Mouse (Mus musculus): ENCODE data around the gene Gripap1. TPM values are rescaled to one million over a fixed set of nuclear protein-coding genes. Genes with fewer than 3 reads are reported as not detected.

Gene Gripap1
- polyA plus RNA-seq, 1 experiment from 2014 or later: 22.1 TPM

- Histone ChIP-seq H3K27ac (ENCODE audit: low read length) (no peak overlapping the region), H3K9me3 (ENCODE audit: low read length) (no peaks in the 10 kb centered on the region), H3K4me3 (ENCODE audit: low read depth, low read length) (no peak overlapping the region), H3K27me3 (replicated peaks; ENCODE audit: insufficient read depth, low read length) (no peaks in the 10 kb centered on the region), H3K4me1 (ENCODE audit: insufficient read depth, low read depth, low read length) (no peaks in the 10 kb centered on the region), H3K9ac (replicated peaks; ENCODE audit: low read depth) (no peak overlapping the region), H3K4me2 (replicated peaks; ENCODE audit: low read depth, low read length) (no peak overlapping the region), H3K36me3 (ENCODE audit: insufficient read depth, low read length) (no peaks in the 10 kb centered on the region; the same call in 1 of the 2 replicates)
- WGBS: 83% methylated on average over 1 of the region's 1 CpGs
- ATAC-seq (no peak), DNase-seq (ENCODE audit: low spot score) (no peak)
- TF ChIP-seq EP300 (IDR thresholded peaks at IDR 0.05): no peak
- TF ChIP-seq CTCF (IDR thresholded peaks at IDR 0.05): no peak
Observed at GRCm38 (mm10) chrX:7863181-7863580, 73.6 kb downstream of the Gripap1 start.

GRCm38 (mm10) chrX:7864551-7864950 is 75.0 kb downstream of the Gripap1 start:
- Histone ChIP-seq H3K9ac (replicated peaks; ENCODE audit: low read depth) (no peak overlapping the region), H3K4me3 (ENCODE audit: low read depth, low read length) (no peak overlapping the region), H3K27me3 (replicated peaks; ENCODE audit: insufficient read depth, low read length) (no peaks in the 10 kb centered on the region), H3K9me3 (ENCODE audit: low read length) (no peaks in the 10 kb centered on the region), H3K27ac (ENCODE audit: low read length) (no peak overlapping the region), H3K36me3 (ENCODE audit: insufficient read depth, low read length) (no peaks in the 10 kb centered on the region; the same call in 1 of the 2 replicates), H3K4me2 (replicated peaks; ENCODE audit: low read depth, low read length) (no peak overlapping the region), H3K4me1 (ENCODE audit: insufficient read depth, low read depth, low read length) (no peaks in the 10 kb centered on the region)
- DNase-seq (ENCODE audit: low spot score) (no peak), ATAC-seq (no peak)
- TF ChIP-seq CTCF (IDR thresholded peaks at IDR 0.05) (no peak), EP300 (IDR thresholded peaks at IDR 0.05) (no peak)
- WGBS: 78% methylated on average over 3 of the region's 3 CpGs

- DNase-seq (ENCODE audit: low spot score) (no peak), ATAC-seq (no peak)
- no peak overlapping the region for H3K27ac ChIP-seq (ENCODE audit: low read length)
- H3K4me1 ChIP-seq (ENCODE audit: insufficient read depth, low read depth, low read length): no peaks in the 10 kb centered on the region
- H3K4me2 ChIP-seq (replicated peaks; ENCODE audit: low read depth, low read length): no peak overlapping the region
- H3K36me3 ChIP-seq (ENCODE audit: insufficient read depth, low read length): no peaks in the 10 kb centered on the region; the same call in 1 of the 2 replicates
- TF ChIP-seq CTCF (IDR thresholded peaks at IDR 0.05) (no peak), EP300 (IDR thresholded peaks at IDR 0.05) (no peak)
- no peak overlapping the region for H3K4me3 ChIP-seq (ENCODE audit: low read depth, low read length)
- no peak overlapping the region for H3K9ac ChIP-seq (replicated peaks; ENCODE audit: low read depth)
- WGBS: 50% methylated on average over 2 of the region's 2 CpGs
- no peaks in the 10 kb centered on the region for H3K27me3 ChIP-seq (replicated peaks; ENCODE audit: insufficient read depth, low read length)
- no peaks in the 10 kb centered on the region for H3K9me3 ChIP-seq (ENCODE audit: low read length)
Observed at GRCm38 (mm10) chrX:7865343-7865742, 75.8 kb downstream of the Gripap1 start.

DNA sequence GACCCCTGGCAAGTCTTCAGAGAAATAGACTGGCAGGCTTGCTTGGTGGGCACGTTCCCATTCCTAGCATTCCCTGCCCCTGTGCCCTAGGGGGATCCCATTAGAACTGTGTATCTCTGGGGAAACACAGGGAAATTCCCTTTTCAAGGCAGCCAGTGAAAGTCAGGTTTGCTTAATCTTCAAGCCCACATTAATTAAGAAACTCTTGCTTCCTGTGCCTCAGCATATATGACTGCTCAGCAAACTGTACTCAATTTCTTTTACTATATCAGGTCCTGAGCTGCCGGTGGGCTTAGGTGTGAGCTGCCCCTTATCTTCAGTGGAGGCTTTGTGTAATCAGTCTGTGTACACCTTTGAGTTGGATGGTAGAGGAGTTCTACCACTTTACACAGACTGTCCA is 76.2 kb downstream of the Gripap1 start:
- ATAC-seq: no peak

DNA sequence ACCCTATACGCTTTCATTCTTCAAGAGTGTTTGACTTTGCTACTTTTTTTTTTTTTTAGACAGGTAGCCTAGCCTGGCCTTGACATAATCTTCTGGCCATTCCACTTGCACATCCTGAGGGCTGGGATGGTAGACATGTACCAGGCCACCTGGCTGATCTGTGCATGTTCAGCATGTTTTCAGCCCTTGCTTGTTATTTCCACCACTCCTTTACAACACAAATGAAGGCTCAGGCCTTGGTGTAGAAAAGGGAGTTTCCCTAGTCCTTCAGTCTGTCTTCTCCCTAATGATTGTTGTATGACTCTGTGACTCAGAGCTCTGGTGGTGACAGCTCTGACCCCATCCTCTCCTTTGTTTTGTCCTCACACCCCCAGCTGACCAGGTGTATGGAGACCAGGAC is 77.6 kb downstream of the Gripap1 start:
- Histone ChIP-seq H3K27me3 (replicated peaks; ENCODE audit: insufficient read depth, low read length) (no peaks in the 10 kb centered on the region), H3K4me1 (ENCODE audit: insufficient read depth, low read depth, low read length) (no peaks in the 10 kb centered on the region), H3K9me3 (ENCODE audit: low read length) (no peaks in the 10 kb centered on the region), H3K4me3 (ENCODE audit: low read depth, low read length) (no peak overlapping the region), H3K4me2 (replicated peaks; ENCODE audit: low read depth, low read length) (no peak overlapping the region), H3K36me3 (ENCODE audit: insufficient read depth, low read length) (no peaks in the 10 kb centered on the region; the same call in 1 of the 2 replicates), H3K27ac (ENCODE audit: low read length) (no peak overlapping the region), H3K9ac (replicated peaks; ENCODE audit: low read depth) (no peak overlapping the region)
- no peak for ATAC-seq
- DNase-seq (ENCODE audit: low spot score): no peak
- no peak for TF ChIP-seq CTCF (IDR thresholded peaks at IDR 0.05)
- no peak for TF ChIP-seq EP300 (IDR thresholded peaks at IDR 0.05)
- WGBS: 77% methylated on average over 1 of the region's 1 CpGs

More for the DNA sequence above, 76.2 kb downstream of the Gripap1 start:
- no peak overlapping the region for H3K4me3 ChIP-seq (ENCODE audit: low read depth, low read length)
- H3K4me1 ChIP-seq (ENCODE audit: insufficient read depth, low read depth, low read length): no peaks in the 10 kb centered on the region
- WGBS: 51% methylated on average over 2 of the region's 2 CpGs
- no peaks in the 10 kb centered on the region for H3K9me3 ChIP-seq (ENCODE audit: low read length)
- no peak for TF ChIP-seq EP300 (IDR thresholded peaks at IDR 0.05)
- no peak for TF ChIP-seq CTCF (IDR thresholded peaks at IDR 0.05)
- H3K27ac ChIP-seq (ENCODE audit: low read length): no peak overlapping the region
- no peaks in the 10 kb centered on the region for H3K27me3 ChIP-seq (replicated peaks; ENCODE audit: insufficient read depth, low read length)
- no peak overlapping the region for H3K9ac ChIP-seq (replicated peaks; ENCODE audit: low read depth)
- no peak overlapping the region for H3K4me2 ChIP-seq (replicated peaks; ENCODE audit: low read depth, low read length)
- no peaks in the 10 kb centered on the region; the same call in 1 of the 2 replicates for H3K36me3 ChIP-seq (ENCODE audit: insufficient read depth, low read length)
- no peak for DNase-seq (ENCODE audit: low spot score)

GRCm38 (mm10) chrX:7868506-7868905 is 78.9 kb downstream of the Gripap1 start:
- no peak for DNase-seq (ENCODE audit: low spot score)
- no peak overlapping the region for H3K4me3 ChIP-seq (ENCODE audit: low read depth, low read length)
- 67% methylated on average over 2 of the region's 2 CpGs for WGBS
- peaks cover 4% of the 10 kb centered on the region; the same call in 1 of the 2 replicates for H3K36me3 ChIP-seq (ENCODE audit: insufficient read depth, low read length)
- no peak for ATAC-seq
- H3K27ac ChIP-seq (ENCODE audit: low read length): no peak overlapping the region
- H3K9me3 ChIP-seq (ENCODE audit: low read length): no peaks in the 10 kb centered on the region
- no peaks in the 10 kb centered on the region for H3K4me1 ChIP-seq (ENCODE audit: insufficient read depth, low read depth, low read length)
- H3K27me3 ChIP-seq (replicated peaks; ENCODE audit: insufficient read depth, low read length): no peaks in the 10 kb centered on the region
- H3K9ac ChIP-seq (replicated peaks; ENCODE audit: low read depth): no peak overlapping the region
- H3K4me2 ChIP-seq (replicated peaks; ENCODE audit: low read depth, low read length): no peak overlapping the region
- TF ChIP-seq EP300 (IDR thresholded peaks at IDR 0.05) (no peak), CTCF (IDR thresholded peaks at IDR 0.05) (no peak)

DNA sequence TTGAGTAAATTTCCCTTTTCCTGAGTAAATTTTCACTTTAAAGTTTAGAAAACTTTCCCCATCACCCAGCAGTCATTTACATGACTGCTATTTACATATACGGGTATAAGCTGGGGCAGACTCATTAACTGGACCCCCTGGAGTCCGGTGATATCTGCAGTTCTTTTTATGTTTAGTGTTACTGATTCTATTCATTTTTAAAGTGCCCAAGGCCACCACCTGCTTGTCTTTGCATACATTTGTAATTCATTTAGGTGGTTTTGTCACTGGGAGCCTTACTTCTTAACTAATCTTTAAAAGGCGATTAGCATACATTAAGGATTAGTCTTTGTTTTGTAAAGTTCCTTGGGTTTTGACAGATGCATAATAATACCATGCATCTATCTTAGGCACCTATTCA is 80.3 kb downstream of the Gripap1 start:
- Histone ChIP-seq H3K36me3 (ENCODE audit: insufficient read depth, low read length) (peaks cover 4% of the 10 kb centered on the region; the same call in 1 of the 2 replicates), H3K27ac (ENCODE audit: low read length) (no peak overlapping the region), H3K4me3 (ENCODE audit: low read depth, low read length) (no peak overlapping the region), H3K4me1 (ENCODE audit: insufficient read depth, low read depth, low read length) (no peaks in the 10 kb centered on the region), H3K9me3 (ENCODE audit: low read length) (no peaks in the 10 kb centered on the region), H3K27me3 (replicated peaks; ENCODE audit: insufficient read depth, low read length) (no peaks in the 10 kb centered on the region), H3K4me2 (replicated peaks; ENCODE audit: low read depth, low read length) (no peak overlapping the region), H3K9ac (replicated peaks; ENCODE audit: low read depth) (no peak overlapping the region)
- WGBS: 62% methylated on average over 3 of the region's 3 CpGs
- DNase-seq (ENCODE audit: low spot score) (no peak), ATAC-seq (no peak)
- TF ChIP-seq CTCF (IDR thresholded peaks at IDR 0.05) (no peak), EP300 (IDR thresholded peaks at IDR 0.05) (no peak)

MicroRNAs within 50 kb of the gene (microRNA counts, 519-probe panel; counts per million panel counts)
- 2,874 counts per million, percentile 13 among the panel's probes with 10 or more counts for microRNA mmu-miR-1198

Small RNA genes within 50 kb of the gene (microRNA-seq; reads per million reads assigned to microRNA genes)
- gene Mir1198: 15.4 reads per million, percentile 28 among the genes with 10 or more reads in this experiment

Other genes starting within 250 kb of the Gripap1 start
- gene Foxp3, start 216.1 kb upstream of the Gripap1 start, polyA plus RNA-seq (2015; fragmentation: Nextera tagmentation; extraction: Ambion mirVana): 0.20 TPM in 1 of 2 replicates, not detected in the other
- gene Ppp1r3f, start 215.5 kb upstream of the Gripap1 start, polyA plus RNA-seq (2015; fragmentation: Nextera tagmentation; extraction: Ambion mirVana): 0.91 and 1.2 TPM in 2 replicates
- 18.2 and 18.8 TPM in 2 replicates for gene Ccdc22, start 184.2 kb upstream of the Gripap1 start, polyA plus RNA-seq (2015; fragmentation: Nextera tagmentation; extraction: Ambion mirVana)
- 0.04 and 0.12 TPM in 2 replicates for gene Cacna1f, start 182.7 kb upstream of the Gripap1 start, polyA plus RNA-seq (2015; fragmentation: Nextera tagmentation; extraction: Ambion mirVana)
- 1.5 and 1.6 TPM in 2 replicates for gene Syp, start 151.3 kb upstream of the Gripap1 start, polyA plus RNA-seq (2015; fragmentation: Nextera tagmentation; extraction: Ambion mirVana)
- 6.5 and 6.9 TPM in 2 replicates for gene Prickle3, start 132.5 kb upstream of the Gripap1 start, polyA plus RNA-seq (2015; fragmentation: Nextera tagmentation; extraction: Ambion mirVana)
- gene Plp2, start 118.4 kb upstream of the Gripap1 start, polyA plus RNA-seq (2015; fragmentation: Nextera tagmentation; extraction: Ambion mirVana): 238 and 242 TPM in 2 replicates
- 3.5 and 3.7 TPM in 2 replicates for gene Magix, start 108.5 kb upstream of the Gripap1 start, polyA plus RNA-seq (2015; fragmentation: Nextera tagmentation; extraction: Ambion mirVana)
- 25.9 and 26.1 TPM in 2 replicates for gene Gpkow, start 92.6 kb upstream of the Gripap1 start, polyA plus RNA-seq (2015; fragmentation: Nextera tagmentation; extraction: Ambion mirVana)
- gene Wdr45, start 75.4 kb upstream of the Gripap1 start, polyA plus RNA-seq (2015; fragmentation: Nextera tagmentation; extraction: Ambion mirVana): 202 and 222 TPM in 2 replicates
- gene Gm45208, start 67.5 kb upstream of the Gripap1 start, polyA plus RNA-seq (2015; fragmentation: Nextera tagmentation; extraction: Ambion mirVana): 0.64 and 2.7 TPM in 2 replicates
- gene Praf2, start 61.3 kb upstream of the Gripap1 start, polyA plus RNA-seq (2015; fragmentation: Nextera tagmentation; extraction: Ambion mirVana): 18.3 and 18.8 TPM in 2 replicates
- 26.4 and 28.2 TPM in 2 replicates for gene Ccdc120, start 38.9 kb upstream of the Gripap1 start, polyA plus RNA-seq (2015; fragmentation: Nextera tagmentation; extraction: Ambion mirVana)
- 22.0 and 27.6 TPM in 2 replicates for gene Tfe3, start 27.2 kb upstream of the Gripap1 start, polyA plus RNA-seq (2015; fragmentation: Nextera tagmentation; extraction: Ambion mirVana)
- gene Kcnd1, start 32.5 kb downstream of the Gripap1 start, polyA plus RNA-seq (2015; fragmentation: Nextera tagmentation; extraction: Ambion mirVana): 0.30 and 0.41 TPM in 2 replicates
- gene Otud5, start 51.6 kb downstream of the Gripap1 start, polyA plus RNA-seq (2015; fragmentation: Nextera tagmentation; extraction: Ambion mirVana): 29.0 and 30.3 TPM in 2 replicates
- 5.5 and 7.0 TPM in 2 replicates for gene Pim2, start 88.5 kb downstream of the Gripap1 start, polyA plus RNA-seq (2015; fragmentation: Nextera tagmentation; extraction: Ambion mirVana)
- gene Slc35a2, start 94.3 kb downstream of the Gripap1 start, polyA plus RNA-seq (2015; fragmentation: Nextera tagmentation; extraction: Ambion mirVana): 30.0 and 32.2 TPM in 2 replicates
- 80.1 and 80.4 TPM in 2 replicates for gene Pqbp1, start 109.5 kb downstream of the Gripap1 start, polyA plus RNA-seq (2015; fragmentation: Nextera tagmentation; extraction: Ambion mirVana)
- gene Timm17b, start 109.6 kb downstream of the Gripap1 start, polyA plus RNA-seq (2015; fragmentation: Nextera tagmentation; extraction: Ambion mirVana): 82.3 and 88.9 TPM in 2 replicates
- gene Gm10491, start 118.1 kb downstream of the Gripap1 start, polyA plus RNA-seq (2015; fragmentation: Nextera tagmentation; extraction: Ambion mirVana): not detected in 2 replicates
- gene Gm10490, start 119.8 kb downstream of the Gripap1 start, polyA plus RNA-seq (2015; fragmentation: Nextera tagmentation; extraction: Ambion mirVana): not detected in 2 replicates
- 0.15 and 0.17 TPM in 2 replicates for gene Pcsk1n, start 130.1 kb downstream of the Gripap1 start, polyA plus RNA-seq (2015; fragmentation: Nextera tagmentation; extraction: Ambion mirVana)
- gene Eras, start 138.8 kb downstream of the Gripap1 start, polyA plus RNA-seq (2015; fragmentation: Nextera tagmentation; extraction: Ambion mirVana): not detected in 2 replicates
- 7.2 and 7.5 TPM in 2 replicates for gene Hdac6, start 158.1 kb downstream of the Gripap1 start, polyA plus RNA-seq (2015; fragmentation: Nextera tagmentation; extraction: Ambion mirVana)
- gene Gata1, start 188.3 kb downstream of the Gripap1 start, polyA plus RNA-seq (2015; fragmentation: Nextera tagmentation; extraction: Ambion mirVana): 1.8 and 2.0 TPM in 2 replicates
- gene Glod5, start 228.7 kb downstream of the Gripap1 start, polyA plus RNA-seq (2015; fragmentation: Nextera tagmentation; extraction: Ambion mirVana): 0.68 TPM in 1 of 2 replicates, not detected in the other

Measured in lung, postnatal 0 days (tissue).